Mouse (Mus musculus) forebrain, embryonic 12.5 days (tissue): ENCODE measurements around the gene Ncapd3. TPM values are rescaled to one million over a fixed set of nuclear protein-coding genes. Genes with fewer than 3 reads are reported as not detected.

Experiments
- ATAC-seq: fragments of 200-750 bp; cut with Nextera tagmentation; 2 replicates; pipeline ENCODE4 v1.8.0; 2017; ENCODE audit warnings: moderate TSS enrichment; ENCODE audit not compliant: low FRiP score
- H3K27ac ChIP-seq: fragments of 300-500 bp; sonication (generic); 2 replicates; pipeline ENCODE4 v1.5.1; 2016; ENCODE audit warnings: mild to moderate bottlenecking
- H3K27me3 ChIP-seq: fragments of 300-500 bp; sonication (generic); 2 replicates; pipeline ENCODE4 v1.6.1; 2016; ENCODE audit warnings: mild to moderate bottlenecking
- H3K36me3 ChIP-seq: fragments of 300-500 bp; sonication (generic); replicated peaks from 2 replicates; pipeline ENCODE4 v1.6.1; 2016; ENCODE audit warnings: mild to moderate bottlenecking
- H3K4me1 ChIP-seq: fragments of 300-500 bp; sonication (generic); 2 replicates; pipeline ENCODE4 v1.6.1; 2016
- H3K4me2 ChIP-seq: fragments of 300-500 bp; sonication (generic); 2 replicates; pipeline ENCODE4 v1.6.1; 2016; ENCODE audit warnings: mild to moderate bottlenecking, moderate library complexity
- H3K4me3 ChIP-seq: fragments of 300-500 bp; sonication (generic); replicated peaks from 2 replicates; pipeline ENCODE4 v1.5.1; 2016; ENCODE audit warnings: mild to moderate bottlenecking
- H3K9ac ChIP-seq: fragments of 300-500 bp; sonication (generic); 2 replicates; pipeline ENCODE4 v1.6.1; 2016; ENCODE audit warnings: mild to moderate bottlenecking
- H3K9me3 ChIP-seq: fragments of 300-500 bp; sonication (generic); 2 replicates; pipeline ENCODE4 v1.6.1; 2016
- WGBS: fragments of 180-500 bp; shearing (Covaris S2); methylation state at CpG from one replicate; pipeline ENCODE4 v1.1.7; 2016; 5-methylcytosine and 5-hydroxymethylcytosine counted together
- polyA plus RNA-seq: library from polyadenylated mRNA; unstranded; fragments of >200 nt; fragmentation: Nextera tagmentation; extraction: Ambion mirVana; gene quantifications from 2 replicates; pipeline ENCODE4 v1.2.1, GENCODE M21; 2016

Ncapd3 gene
- polyA plus RNA-seq, 1 experiment from 2014 or later: 41.1 TPM

- no peaks in the 10 kb centered on the region for H3K9me3 ChIP-seq
- peaks cover 80% of the 10 kb centered on the region for H3K36me3 ChIP-seq
Measured at GRCm38 (mm10) chr9:27005933-27006332, 24.0 kb upstream of the Ncapd3 start.

GRCm38 (mm10) chr9:27006866-27007265 lies 23.1 kb upstream of the Ncapd3 start:
- Histone ChIP-seq H3K36me3 (peaks cover 89% of the 10 kb centered on the region), H3K9ac (no peak overlapping the region), H3K4me2 (no peak overlapping the region), H3K27me3 (no peaks in the 10 kb centered on the region), H3K4me3 (no peak overlapping the region), H3K9me3 (no peaks in the 10 kb centered on the region), H3K4me1 (no peaks in the 10 kb centered on the region), H3K27ac (no peak overlapping the region)
- no peak for ATAC-seq
- WGBS: 95% methylated on average over 5 of the region's 5 CpGs

More at GRCm38 (mm10) chr9:27005933-27006332, 24.0 kb upstream of the Ncapd3 start:
- 92% methylated on average over 1 of the region's 1 CpGs for WGBS
- Histone ChIP-seq H3K27ac (no peak overlapping the region), H3K4me1 (peaks cover 6% of the 10 kb centered on the region), H3K9ac (no peak overlapping the region), H3K27me3 (no peaks in the 10 kb centered on the region), H3K4me3 (no peak overlapping the region), H3K4me2 (no peak overlapping the region)
- ATAC-seq: no peak

GRCm38 (mm10) chr9:27009231-27009630 lies 20.7 kb upstream of the Ncapd3 start:
- H3K27ac ChIP-seq: no peak overlapping the region
- H3K4me1 ChIP-seq: no peaks in the 10 kb centered on the region
- H3K4me3 ChIP-seq: no peak overlapping the region
- no peak overlapping the region for H3K4me2 ChIP-seq
- no peaks in the 10 kb centered on the region for H3K27me3 ChIP-seq
- no peak for ATAC-seq
- no peak overlapping the region for H3K9ac ChIP-seq
- no peaks in the 10 kb centered on the region for H3K9me3 ChIP-seq
- peaks cover 97% of the 10 kb centered on the region for H3K36me3 ChIP-seq
- 85% methylated on average over 5 of the region's 5 CpGs for WGBS

- ATAC-seq: no peak
- peaks cover 95% of the 10 kb centered on the region for H3K36me3 ChIP-seq
- no peaks in the 10 kb centered on the region for H3K27me3 ChIP-seq
- H3K9me3 ChIP-seq: no peaks in the 10 kb centered on the region
- 94% methylated on average over 4 of the region's 4 CpGs for WGBS
- H3K9ac ChIP-seq: no peak overlapping the region
- no peak overlapping the region for H3K4me3 ChIP-seq
- no peak overlapping the region for H3K27ac ChIP-seq
- H3K4me1 ChIP-seq: no peaks in the 10 kb centered on the region
- no peak overlapping the region for H3K4me2 ChIP-seq
Measured at GRCm38 (mm10) chr9:27011572-27011971, 18.4 kb upstream of the Ncapd3 start.

GRCm38 (mm10) chr9:27018961-27019360 lies 11.0 kb upstream of the Ncapd3 start:
- Histone ChIP-seq H3K4me2 (no peak overlapping the region), H3K4me1 (no peaks in the 10 kb centered on the region), H3K9ac (no peak overlapping the region), H3K4me3 (no peak overlapping the region), H3K36me3 (peaks cover 56% of the 10 kb centered on the region), H3K9me3 (no peaks in the 10 kb centered on the region), H3K27ac (no peak overlapping the region), H3K27me3 (no peaks in the 10 kb centered on the region)
- no peak for ATAC-seq
- 94% methylated on average over 10 of the region's 10 CpGs for WGBS

GRCm38 (mm10) chr9:27023681-27024080 lies 6.3 kb upstream of the Ncapd3 start:
- Histone ChIP-seq H3K27ac (no peak overlapping the region), H3K4me2 (no peak overlapping the region), H3K9me3 (no peaks in the 10 kb centered on the region), H3K4me3 (no peak overlapping the region), H3K27me3 (no peaks in the 10 kb centered on the region), H3K36me3 (peaks cover 14% of the 10 kb centered on the region), H3K9ac (no peak overlapping the region), H3K4me1 (peaks cover 26% of the 10 kb centered on the region)
- 92% methylated on average over 4 of the region's 4 CpGs for WGBS
- ATAC-seq: no peak

GRCm38 (mm10) chr9:27026708-27027107 lies 3.3 kb upstream of the Ncapd3 start:
- Histone ChIP-seq H3K4me2 (no peak overlapping the region; the same call in 1 of the 2 replicates), H3K9ac (no peak overlapping the region), H3K27ac (no peak overlapping the region), H3K9me3 (no peaks in the 10 kb centered on the region), H3K4me3 (no peak overlapping the region), H3K36me3 (0 out of 2 replicates have a peak, but pooled peaks cover 3% of the 10 kb centered on the region), H3K4me1 (peaks cover 37% of the 10 kb centered on the region), H3K27me3 (no peaks in the 10 kb centered on the region)
- no peak for ATAC-seq
- WGBS: 93% methylated on average over 1 of the region's 1 CpGs

- peak; percentile 47; the same call in 1 of the 2 replicates for ATAC-seq
- H3K27me3 ChIP-seq: no peaks in the 10 kb centered on the region
- peak overlapping the region; percentile 96 for H3K9ac ChIP-seq
- under 1% methylated on average over 52 of the region's 52 CpGs for WGBS
- H3K27ac ChIP-seq: peak overlapping the region; percentile 94
- H3K9me3 ChIP-seq: no peaks in the 10 kb centered on the region
- H3K4me2 ChIP-seq: peak overlapping the region; percentile 92
- peak overlapping the region; percentile 82 for H3K4me3 ChIP-seq
- peaks cover 46% of the 10 kb centered on the region for H3K4me1 ChIP-seq
- H3K36me3 ChIP-seq: no peaks in the 10 kb centered on the region
Measured at GRCm38 (mm10) chr9:27029022-27029827, 750 bp upstream of the Ncapd3 start.

- Histone ChIP-seq H3K9ac (peak overlapping the region; percentile 76), H3K4me1 (peaks cover 46% of the 10 kb centered on the region), H3K9me3 (no peaks in the 10 kb centered on the region), H3K36me3 (no peaks in the 10 kb centered on the region), H3K4me3 (peak overlapping the region; percentile 82), H3K4me2 (peak overlapping the region; percentile 92), H3K27ac (0 out of 2 replicates have a peak overlapping the region, but pooled peaks have one; percentile 36), H3K27me3 (no peaks in the 10 kb centered on the region)
- no peak for ATAC-seq
- under 1% methylated on average over 17 of the region's 17 CpGs for WGBS
Measured at GRCm38 (mm10) chr9:27030763-27031100, 757 bp downstream of the Ncapd3 start.

- no peak for ATAC-seq
- H3K27me3 ChIP-seq: no peaks in the 10 kb centered on the region
- H3K9me3 ChIP-seq: no peaks in the 10 kb centered on the region
- 92% methylated on average over 5 of the region's 5 CpGs for WGBS
- no peak overlapping the region for H3K4me2 ChIP-seq
- H3K36me3 ChIP-seq: peaks cover 94% of the 10 kb centered on the region
- no peak overlapping the region for H3K9ac ChIP-seq
- no peak overlapping the region for H3K4me3 ChIP-seq
- H3K4me1 ChIP-seq: no peaks in the 10 kb centered on the region
- no peak overlapping the region for H3K27ac ChIP-seq
Measured at GRCm38 (mm10) chr9:27043892-27044291, 13.9 kb downstream of the Ncapd3 start.

- H3K27me3 ChIP-seq: no peaks in the 10 kb centered on the region
- H3K36me3 ChIP-seq: peaks cover 89% of the 10 kb centered on the region
- no peak overlapping the region for H3K4me2 ChIP-seq
- H3K9ac ChIP-seq: no peak overlapping the region
- H3K9me3 ChIP-seq: no peaks in the 10 kb centered on the region
- no peak for ATAC-seq
- no peak overlapping the region for H3K27ac ChIP-seq
- 90% methylated on average over 2 of the region's 2 CpGs for whole genome bisulfite sequencing
- no peak overlapping the region for H3K4me3 ChIP-seq
- H3K4me1 ChIP-seq: no peaks in the 10 kb centered on the region
Measured at GRCm38 (mm10) chr9:27049492-27049891, 19.5 kb downstream of the Ncapd3 start.

GRCm38 (mm10) chr9:27058341-27058740 lies 28.4 kb downstream of the Ncapd3 start:
- no peaks in the 10 kb centered on the region for H3K27me3 ChIP-seq
- no peak overlapping the region for H3K4me3 ChIP-seq
- H3K4me1 ChIP-seq: no peaks in the 10 kb centered on the region
- 95% methylated on average over 5 of the region's 5 CpGs for WGBS
- no peak for ATAC-seq
- H3K27ac ChIP-seq: no peak overlapping the region
- H3K9me3 ChIP-seq: no peaks in the 10 kb centered on the region
- H3K4me2 ChIP-seq: no peak overlapping the region
- H3K9ac ChIP-seq: no peak overlapping the region
- H3K36me3 ChIP-seq: peaks cover 90% of the 10 kb centered on the region

GRCm38 (mm10) chr9:27070895-27071294 lies 40.9 kb downstream of the Ncapd3 start:
- Histone ChIP-seq H3K27ac (no peak overlapping the region), H3K4me2 (no peak overlapping the region), H3K9ac (no peak overlapping the region), H3K27me3 (no peaks in the 10 kb centered on the region), H3K9me3 (no peaks in the 10 kb centered on the region), H3K4me3 (no peak overlapping the region), H3K4me1 (no peaks in the 10 kb centered on the region), H3K36me3 (peaks cover 90% of the 10 kb centered on the region)
- no peak for ATAC-seq
- WGBS: 94% methylated on average over 4 of the region's 4 CpGs
